Mouse (Mus musculus) spleen, postnatal 4 days (tissue): ENCODE data around the gene Ttpal.
"Not testable (repeated sequence)": the region's sequence is repeated elsewhere in the genome, so short reads cannot be mapped to it uniquely, and the experiment has no call there.

ENCODE experiments used
- DNase-seq, 2 experiments: peaks; one replicate each; pipeline ENCODE4 v3.0.0; 2022; ENCODE audit warnings: low spot score in 2 of 2

Gene Ttpal

GRCm38 (mm10) chr2:163631223-163631622, 29.1 kb downstream of the Ttpal start:
- DNase-seq, result no peak

GRCm38 (mm10) chr2:163631715-163632114, 29.6 kb downstream of the Ttpal start:
- no peak for DNase-seq

GRCm38 (mm10) chr2:163634211-163634610, 32.1 kb downstream of the Ttpal start:
- DNase-seq, result no peak

- DNase-seq, result no peak
These were observed 33.9 kb downstream of the Ttpal start for GRCm38 (mm10) chr2:163636057-163636456.

GRCm38 (mm10) chr2:163637655-163638266, 35.6 kb downstream of the Ttpal start:
- no peak for DNase-seq

GRCm38 (mm10) chr2:163640493-163640892, 38.4 kb downstream of the Ttpal start:
- no peak for DNase-seq

DNA sequence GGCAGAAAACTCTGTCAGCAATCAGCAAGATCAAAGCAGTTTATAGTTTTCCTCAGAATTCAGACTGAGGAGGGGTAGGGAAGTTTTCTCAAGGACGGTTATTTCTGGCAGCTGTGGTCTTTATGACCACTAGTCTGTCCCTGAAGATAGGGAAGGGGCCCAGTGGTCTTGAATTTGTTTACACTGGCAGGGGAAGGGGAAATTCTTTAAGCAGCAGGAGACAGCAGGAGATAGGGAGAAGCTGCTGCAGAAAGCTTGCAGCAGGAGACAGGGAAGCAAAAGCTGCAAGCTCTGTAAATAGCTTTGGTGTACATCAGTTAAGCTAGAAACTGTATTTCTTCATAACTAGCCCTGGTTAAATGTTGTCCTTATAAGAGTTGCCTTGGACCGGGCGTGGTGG, 39.6 kb downstream of the Ttpal start:
- DNase-seq, result no peak

GRCm38 (mm10) chr2:163642685-163643575, 40.8 kb downstream of the Ttpal start:
- DNase-seq, result peak; percentile 84 to 86

GRCm38 (mm10) chr2:163643576-163643971, 41.5 kb downstream of the Ttpal start:
- no peak for DNase-seq

DNA sequence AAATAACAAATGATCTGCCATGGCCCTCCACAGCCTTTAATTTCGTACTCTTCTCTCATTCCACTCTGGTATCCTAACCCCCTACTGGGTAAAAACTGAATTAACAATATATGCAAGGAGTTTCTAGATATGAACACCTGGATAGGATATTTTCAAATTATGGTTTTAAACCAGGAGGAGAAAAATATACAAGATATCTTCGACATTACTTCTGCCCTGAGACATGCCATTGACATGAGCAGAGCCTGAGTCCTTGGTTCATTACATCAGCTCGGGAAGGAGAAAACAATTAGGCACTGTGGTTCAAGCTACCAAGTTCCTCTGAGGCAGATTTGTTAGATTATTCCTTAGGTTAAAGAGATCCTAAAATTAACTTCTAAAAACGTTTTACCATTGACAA, 41.9 kb downstream of the Ttpal start:
- no peak for DNase-seq

GRCm38 (mm10) chr2:163644575-163645385, 42.7 kb downstream of the Ttpal start, which contains the start of gene Serinc3:
TSS of gene Serinc3 (minus strand) at chr2:163645131.
- DNase-seq, result peak; percentile 100

GRCm38 (mm10) chr2:163645700-163646460, 43.8 kb downstream of the Ttpal start:
- DNase-seq, result no peak

DNA sequence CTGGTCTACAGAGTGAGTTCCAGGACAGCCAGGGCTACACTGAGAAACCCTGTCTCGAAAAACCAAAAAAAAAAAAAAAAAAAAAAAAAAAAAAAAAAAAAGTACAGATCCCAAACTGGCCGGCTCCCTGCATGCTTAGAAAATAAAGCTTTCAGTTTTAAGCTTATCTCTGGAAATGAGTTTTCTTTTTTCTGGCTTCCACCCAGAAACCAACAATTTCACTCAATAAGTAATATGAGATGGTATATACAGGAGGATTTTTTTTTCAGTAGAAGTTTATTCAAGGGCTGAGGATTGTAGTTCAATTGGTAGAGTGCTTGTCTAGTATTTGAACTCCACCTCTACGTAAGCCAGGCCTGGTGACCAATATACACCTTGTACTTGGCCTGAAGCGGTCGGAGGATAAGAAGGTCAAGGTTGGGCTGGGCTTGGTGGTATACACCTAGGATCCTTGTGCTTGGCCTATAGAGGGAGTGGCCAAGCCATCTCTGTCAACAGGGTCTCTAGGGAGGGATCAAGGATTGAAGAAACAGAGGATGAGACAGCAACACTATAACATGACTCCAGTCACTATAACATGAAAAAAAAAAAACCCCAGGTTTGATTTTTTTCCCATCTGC, 44.5 kb downstream of the Ttpal start:
- DNase-seq, result no peak

DNA sequence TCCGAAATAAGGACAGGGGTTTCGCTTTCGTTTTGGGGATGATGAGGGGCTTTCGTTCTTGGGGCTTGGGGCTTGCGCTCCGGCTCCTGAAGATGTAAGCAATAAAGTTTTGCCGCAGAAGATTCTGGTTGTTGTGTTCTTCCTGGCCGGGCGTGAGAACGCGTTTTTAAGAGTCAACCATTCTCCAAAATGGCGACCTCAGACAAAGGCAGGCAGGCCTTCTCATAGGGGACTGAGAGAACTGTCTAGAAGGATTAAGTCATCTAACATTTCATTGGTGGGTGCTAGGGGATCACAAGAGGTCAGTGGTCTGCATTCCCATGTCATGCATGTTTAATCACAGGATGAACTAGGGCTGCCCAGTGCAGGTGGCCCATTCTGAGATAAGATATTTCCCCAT, 53.6 kb downstream of the Ttpal start:
- not testable (repeated sequence) for DNase-seq

GRCm38 (mm10) chr2:163657486-163657885, 55.4 kb downstream of the Ttpal start:
- no peak for DNase-seq

DNA sequence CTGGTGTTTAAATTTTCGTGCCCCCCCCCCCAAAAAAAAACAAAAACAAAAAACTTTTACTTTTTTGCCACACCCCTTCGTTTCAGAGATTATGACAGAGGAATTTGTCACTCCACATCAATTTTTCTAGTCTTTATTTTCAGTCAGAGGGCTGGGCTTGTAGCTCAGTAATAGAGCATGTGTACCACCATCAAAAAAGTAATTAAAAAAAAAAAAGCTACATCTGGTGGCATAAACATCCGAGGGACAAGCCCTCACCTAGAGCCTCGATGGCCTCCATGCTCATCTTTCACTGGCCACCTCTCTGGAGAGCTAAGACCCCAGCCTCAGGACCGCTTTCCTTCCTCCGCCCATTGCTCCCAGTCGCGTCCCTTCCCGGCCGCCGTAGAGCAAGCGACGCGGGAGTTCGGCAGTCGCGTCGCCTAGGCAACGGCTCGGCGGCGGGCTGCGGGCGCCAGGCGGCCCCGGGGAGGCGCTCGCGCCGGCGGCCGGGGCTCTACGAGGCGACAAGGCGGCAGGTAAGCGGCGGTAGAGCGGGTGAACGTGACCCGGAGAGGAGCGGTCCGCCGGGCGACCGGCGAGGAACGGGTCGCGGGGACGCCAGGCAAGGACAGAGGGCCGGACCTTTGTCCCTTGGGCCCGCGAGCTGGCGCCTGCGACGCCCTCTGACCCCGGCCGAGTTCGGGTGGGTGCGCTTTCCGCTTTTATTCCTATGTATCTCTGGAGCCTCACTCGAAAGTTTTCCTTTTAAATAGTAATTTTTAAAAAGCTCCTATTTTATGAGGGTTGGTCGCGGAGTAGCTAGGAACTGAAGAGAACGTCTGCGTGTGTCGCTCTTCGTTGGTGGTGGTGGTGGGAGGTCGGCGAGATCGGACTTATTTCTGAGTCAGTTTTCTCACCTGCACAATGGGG, 56.1 kb downstream of the Ttpal start, which contains the start of gene Pkig:
Gene Pkig (plus strand): TSS at position 412 of the 912 bp plus-strand sequence.
- DNase-seq, result peak; percentile 82 to 92

DNA sequence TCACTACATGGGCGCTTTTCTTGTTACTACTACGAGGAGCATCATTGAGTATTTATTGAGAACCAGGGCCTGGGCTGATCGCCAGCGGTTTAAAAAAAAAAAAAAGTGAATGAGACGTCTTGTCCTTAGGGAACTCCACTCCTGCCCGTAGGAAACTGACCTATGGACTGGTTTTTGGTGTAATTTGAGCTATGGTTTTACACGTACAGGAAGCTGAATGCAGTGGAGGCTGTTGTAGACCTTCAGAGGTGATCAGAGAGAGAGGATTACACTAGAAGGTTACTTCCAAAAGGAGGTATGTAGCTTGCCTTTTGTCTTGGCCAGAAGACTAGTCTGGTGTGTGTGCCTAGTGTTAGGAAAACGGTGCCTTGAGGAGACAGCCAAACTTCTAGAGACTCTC, 56.8 kb downstream of the Ttpal start:
- DNase-seq, result no peak

GRCm38 (mm10) chr2:163659431-163659830, 57.3 kb downstream of the Ttpal start:
- no peak for DNase-seq

- DNase-seq, result no peak
These were observed 58.1 kb downstream of the Ttpal start for GRCm38 (mm10) chr2:163660103-163660701.
